Mouse (Mus musculus) heart, postnatal 0 days (tissue): ENCODE results near the gene Ick. TPM values are rescaled to one million over a fixed set of nuclear protein-coding genes. Genes with fewer than 3 reads are reported as not detected.

Experiments
- ATAC-seq: fragments of 200-750 bp; cut with Nextera tagmentation; 2 replicates; pipeline ENCODE4 v1.8.0; 2017; ENCODE audit warnings: low read depth, moderate number of reproducible peaks, moderate library complexity; ENCODE audit not compliant: insufficient read depth
- DNase-seq: peaks from one replicate; pipeline ENCODE4 v3.0.0-alpha.2; 2016; ENCODE audit warnings: low spot score
- H3K27ac ChIP-seq: fragments of 300-500 bp; sonication (generic); 2 replicates; pipeline ENCODE4 v1.5.1; 2014; ENCODE audit warnings: low read depth, mild to moderate bottlenecking
- H3K27me3 ChIP-seq: fragments of 300-500 bp; sonication (generic); 2 replicates; pipeline ENCODE4 v1.6.1; 2014; ENCODE audit warnings: low read length, mixed read lengths; ENCODE audit not compliant: control insufficient read depth, insufficient read depth
- H3K36me3 ChIP-seq: fragments of 300-500 bp; sonication (generic); replicated peaks from 2 replicates; pipeline ENCODE4 v1.6.1; 2014; ENCODE audit warnings: low read length, mixed read lengths; ENCODE audit not compliant: control insufficient read depth, insufficient read depth
- H3K4me1 ChIP-seq: fragments of 300-500 bp; sonication (generic); 2 replicates; pipeline ENCODE4 v1.6.1; 2014; ENCODE audit warnings: antibody characterized with exemption; ENCODE audit not compliant: control insufficient read depth, insufficient read depth
- H3K4me2 ChIP-seq: fragments of 300-500 bp; sonication (generic); 2 replicates; pipeline ENCODE4 v1.6.1; 2014; ENCODE audit warnings: low read depth, mild to moderate bottlenecking, low read length, moderate library complexity
- H3K4me3 ChIP-seq: fragments of 300-500 bp; sonication (generic); 2 replicates; pipeline ENCODE4 v1.5.1; 2014; ENCODE audit warnings: low read depth, low read length
- H3K9ac ChIP-seq: fragments of 300-500 bp; sonication (generic); replicated peaks from 2 replicates; pipeline ENCODE4 v1.6.1; 2014; ENCODE audit warnings: low read depth, low read length, mixed read lengths
- H3K9me3 ChIP-seq: fragments of 300-500 bp; sonication (generic); replicated peaks from 2 replicates; pipeline ENCODE4 v1.6.1; 2016; ENCODE audit warnings: low read length; ENCODE audit not compliant: control insufficient read depth
- CTCF ChIP-seq: IDR thresholded peaks from 2 replicates; pipeline ENCODE4 v1.5.1; 2016; ENCODE audit warnings: antibody characterized with exemption, control low read depth, low read depth
- EP300 ChIP-seq: IDR thresholded peaks from 2 replicates; pipeline ENCODE4 v1.6.1; 2016; ENCODE audit warnings: antibody characterized with exemption, low read depth
- WGBS: fragments of 180-500 bp; shearing (Covaris S2); extraction: QIAGEN DNeasy Blood & Tissue Kit; methylation state at CpG from one replicate; pipeline ENCODE4 v1.1.7; 2014; 5-methylcytosine and 5-hydroxymethylcytosine counted together
- polyA plus RNA-seq: library from polyadenylated mRNA; unstranded; fragments of >200 nt; fragmentation: Nextera tagmentation; extraction: Ambion mirVana; gene quantifications from 2 replicates; pipeline ENCODE4 v1.2.1, GENCODE M21; 2015
- total RNA-seq: library from RNA; depleted of rRNA; stranded (reverse); fragments of >200 nt; gene quantifications from 2 replicates; pipeline ENCODE4 v1.2.3, GENCODE M21; 2014; ENCODE audit warnings: low replicate concordance

Ick gene
- total and polyA plus RNA-seq, 2 experiments from 2014 or later, result 11.4 to 13.8 TPM

DNA sequence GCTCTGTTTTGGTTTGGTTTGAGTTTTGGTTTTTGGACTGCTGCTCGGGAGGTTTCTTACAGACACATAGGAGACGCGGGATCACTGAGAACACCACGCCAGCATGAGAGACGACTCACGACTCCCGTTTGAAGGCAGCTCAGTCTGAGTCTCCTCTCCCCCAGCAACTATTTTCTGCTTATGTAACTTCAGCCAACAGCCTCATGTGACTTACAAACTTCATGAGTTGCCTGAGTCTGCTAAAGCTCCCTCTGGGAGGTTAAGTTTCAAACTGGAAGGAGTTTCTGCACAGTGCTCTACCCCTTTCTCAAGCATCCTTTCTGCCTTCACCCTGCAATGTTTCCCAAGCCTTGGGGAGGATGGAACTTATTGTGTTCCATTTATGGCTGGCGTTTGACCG, 76.7 kb downstream of the Ick start:
- ATAC-seq (no peak), DNase-seq (peak; percentile 3)
- Histone ChIP-seq H3K27me3 (no peaks in the 10 kb centered on the region), H3K9ac (no peak overlapping the region), H3K4me3 (no peak overlapping the region), H3K27ac (no peak overlapping the region), H3K36me3 (no peaks in the 10 kb centered on the region), H3K9me3 (no peaks in the 10 kb centered on the region), H3K4me2 (no peak overlapping the region), H3K4me1 (0 out of 2 replicates have a peak, but pooled peaks cover 4% of the 10 kb centered on the region)
- TF ChIP-seq EP300, result no peak
- TF ChIP-seq CTCF, result no peak
- WGBS, result 76% methylated on average over 9 of the region's 9 CpGs

DNA sequence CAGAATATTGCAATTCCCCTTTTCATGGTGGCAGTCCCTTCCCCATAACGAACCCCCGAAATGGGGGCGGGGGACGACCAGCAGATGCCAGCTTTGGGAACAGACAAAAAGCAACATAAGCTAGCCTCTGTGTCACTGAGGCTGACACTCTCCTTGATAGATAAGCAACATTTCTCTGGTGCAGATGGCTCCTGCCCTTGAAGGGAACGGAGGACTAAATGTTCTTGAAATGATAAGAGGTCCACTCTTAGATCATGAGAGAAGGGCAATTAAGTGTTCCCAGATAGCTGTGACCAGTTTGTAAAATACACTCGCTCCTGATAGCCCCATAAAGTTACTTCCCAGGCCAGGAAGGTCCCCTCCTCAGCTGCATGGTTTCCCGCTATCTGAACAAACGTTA, 79.9 kb downstream of the Ick start:
- Histone ChIP-seq H3K27ac (no peak overlapping the region), H3K4me3 (no peak overlapping the region), H3K27me3 (no peaks in the 10 kb centered on the region), H3K36me3 (no peaks in the 10 kb centered on the region), H3K4me2 (no peak overlapping the region), H3K4me1 (0 out of 2 replicates have a peak, but pooled peaks cover 11% of the 10 kb centered on the region), H3K9me3 (no peaks in the 10 kb centered on the region), H3K9ac (no peak overlapping the region)
- 52% methylated on average over 8 of the region's 8 CpGs for WGBS
- DNase-seq (no peak), ATAC-seq (no peak)
- TF ChIP-seq CTCF (no peak), EP300 (no peak)

DNA sequence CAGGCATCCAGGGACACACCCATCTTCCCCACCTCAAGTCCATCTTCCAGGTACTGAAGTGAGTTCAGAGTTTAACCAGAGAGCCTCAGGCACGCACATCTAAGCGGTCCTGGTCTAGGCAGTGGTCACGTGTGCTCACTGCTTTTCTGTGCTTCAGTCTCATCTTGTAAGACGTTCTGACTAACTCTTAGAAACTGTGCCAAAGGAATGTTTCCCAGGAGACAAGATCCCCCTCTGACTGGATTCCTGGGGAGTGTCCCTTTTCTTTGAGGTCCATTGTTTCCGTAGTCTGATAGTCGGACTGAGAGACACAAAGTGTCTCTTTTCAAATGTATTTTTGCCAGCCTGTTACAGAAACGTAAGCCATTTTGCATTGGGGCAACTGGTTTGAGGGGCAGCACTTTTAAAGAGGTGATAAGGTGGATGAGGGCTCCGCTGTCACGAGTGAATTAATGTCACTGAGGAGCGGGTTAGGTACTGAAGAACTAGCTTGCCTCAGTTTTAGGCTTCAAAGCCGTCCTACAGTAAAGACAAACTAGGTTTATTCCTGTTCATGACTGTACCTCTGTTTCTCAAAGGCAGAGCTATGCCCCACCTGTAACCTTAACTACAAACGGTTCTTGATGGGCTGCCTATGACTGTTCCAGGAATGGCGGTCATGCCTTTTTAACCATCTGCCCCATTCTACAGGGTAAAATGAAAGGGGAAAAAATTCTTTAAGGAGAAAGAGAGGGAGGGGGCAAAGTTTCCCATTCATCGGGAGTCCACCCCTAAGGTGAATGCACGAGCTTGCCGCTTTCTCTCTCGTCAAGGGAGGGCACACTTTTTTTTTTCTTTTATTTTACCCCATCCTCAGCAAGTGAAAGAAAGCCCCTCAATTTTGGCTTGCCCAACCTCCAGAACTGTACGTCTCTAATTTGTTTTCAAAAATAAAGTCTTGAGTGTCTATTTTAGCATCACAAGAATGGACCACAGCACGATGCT, 82.0 kb downstream of the Ick start:
- no peak for ATAC-seq

DNA sequence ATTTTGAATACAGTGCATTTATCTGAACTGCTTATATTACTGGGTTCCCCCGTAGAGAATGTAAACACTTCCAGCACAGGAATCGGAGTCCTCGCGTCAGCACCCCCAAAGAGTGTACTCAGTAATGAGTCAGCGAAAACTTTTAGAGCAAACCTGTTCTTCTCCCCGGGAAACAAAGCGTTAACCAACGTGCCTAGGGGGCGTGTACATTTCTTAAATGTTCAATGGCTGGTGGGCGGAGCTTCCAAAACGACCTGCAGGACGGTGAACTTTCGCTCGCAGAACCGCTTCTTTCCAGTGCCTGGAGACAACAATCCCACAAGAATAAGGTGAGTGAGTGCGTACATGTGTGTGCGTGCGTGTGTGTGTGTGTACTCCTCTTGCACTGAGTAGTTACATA, 82.7 kb downstream of the Ick start:
- Histone ChIP-seq H3K4me2 (peak overlapping the region; percentile 69), H3K27me3 (no peaks in the 10 kb centered on the region), H3K9ac (peak overlapping the region; percentile 64), H3K9me3 (no peaks in the 10 kb centered on the region), H3K4me1 (0 out of 2 replicates have a peak, but pooled peaks cover 11% of the 10 kb centered on the region), H3K27ac (peak overlapping the region; percentile 65), H3K36me3 (no peaks in the 10 kb centered on the region), H3K4me3 (peak overlapping the region; percentile 53)
- under 1% methylated on average over 18 of the region's 18 CpGs for WGBS
- ATAC-seq (peak; percentile 67), DNase-seq (peak; percentile 88)
- TF ChIP-seq CTCF, result peak; percentile 8; the same call in 1 of the 2 replicates
- no peak for TF ChIP-seq EP300

More for the DNA sequence above, 82.0 kb downstream of the Ick start:
- Histone ChIP-seq H3K4me3 (peak overlapping the region; percentile 53), H3K4me2 (peak overlapping the region; percentile 69), H3K4me1 (0 out of 2 replicates have a peak, but pooled peaks cover 11% of the 10 kb centered on the region), H3K9me3 (no peaks in the 10 kb centered on the region), H3K27ac (no peak overlapping the region), H3K9ac (peak overlapping the region; percentile 64), H3K36me3 (no peaks in the 10 kb centered on the region), H3K27me3 (no peaks in the 10 kb centered on the region)
- peak; percentile 30 for DNase-seq
- 6% methylated on average over 19 of the region's 19 CpGs for WGBS
- TF ChIP-seq CTCF, result no peak

DNA sequence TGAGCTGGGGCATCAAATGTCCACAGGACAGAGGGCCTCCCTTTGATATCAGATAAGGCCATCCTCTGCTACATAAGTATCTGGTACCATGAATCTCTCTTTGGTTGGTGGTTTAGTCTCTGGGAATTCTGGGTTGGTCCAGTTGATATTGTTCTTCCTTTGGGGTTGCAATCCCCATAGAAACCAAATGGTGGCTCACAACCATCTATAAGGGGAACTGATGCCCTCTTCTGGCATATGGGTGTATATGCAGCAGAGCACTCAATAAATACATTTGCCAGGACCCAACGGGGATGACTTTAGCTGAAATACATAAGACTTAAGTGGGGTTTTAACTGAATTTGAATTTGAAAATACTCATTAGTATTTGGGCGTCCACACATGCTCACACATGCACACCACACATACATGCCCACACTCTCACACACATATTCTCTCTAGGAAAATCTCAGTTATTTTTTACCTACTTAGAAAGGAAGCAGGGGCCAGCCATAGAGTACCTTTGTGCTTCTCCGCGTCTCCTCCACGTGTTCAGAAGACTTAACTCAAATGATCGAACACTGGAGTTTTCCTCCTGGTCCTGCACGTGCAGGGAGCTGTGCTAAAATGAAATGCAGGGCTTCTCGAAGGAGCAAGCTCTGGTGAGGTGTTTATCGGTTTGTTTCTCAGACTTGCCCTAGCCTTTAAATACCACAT, 85.1 kb downstream of the Ick start:
- Histone ChIP-seq H3K27ac (no peak overlapping the region), H3K4me3 (no peak overlapping the region), H3K4me1 (0 out of 2 replicates have a peak, but pooled peaks cover 11% of the 10 kb centered on the region), H3K27me3 (no peaks in the 10 kb centered on the region), H3K4me2 (no peak overlapping the region), H3K9ac (no peak overlapping the region), H3K9me3 (no peaks in the 10 kb centered on the region), H3K36me3 (no peaks in the 10 kb centered on the region)
- peak; percentile 94 for TF ChIP-seq CTCF
- TF ChIP-seq EP300, result no peak
- 44% methylated on average over 9 of the region's 9 CpGs for WGBS
- DNase-seq (peak; percentile 89), ATAC-seq (peak; percentile 22; the same call in 1 of the 2 replicates)
